Mouse (Mus musculus): ENCODE measurements around the gene Card19.

DNA sequence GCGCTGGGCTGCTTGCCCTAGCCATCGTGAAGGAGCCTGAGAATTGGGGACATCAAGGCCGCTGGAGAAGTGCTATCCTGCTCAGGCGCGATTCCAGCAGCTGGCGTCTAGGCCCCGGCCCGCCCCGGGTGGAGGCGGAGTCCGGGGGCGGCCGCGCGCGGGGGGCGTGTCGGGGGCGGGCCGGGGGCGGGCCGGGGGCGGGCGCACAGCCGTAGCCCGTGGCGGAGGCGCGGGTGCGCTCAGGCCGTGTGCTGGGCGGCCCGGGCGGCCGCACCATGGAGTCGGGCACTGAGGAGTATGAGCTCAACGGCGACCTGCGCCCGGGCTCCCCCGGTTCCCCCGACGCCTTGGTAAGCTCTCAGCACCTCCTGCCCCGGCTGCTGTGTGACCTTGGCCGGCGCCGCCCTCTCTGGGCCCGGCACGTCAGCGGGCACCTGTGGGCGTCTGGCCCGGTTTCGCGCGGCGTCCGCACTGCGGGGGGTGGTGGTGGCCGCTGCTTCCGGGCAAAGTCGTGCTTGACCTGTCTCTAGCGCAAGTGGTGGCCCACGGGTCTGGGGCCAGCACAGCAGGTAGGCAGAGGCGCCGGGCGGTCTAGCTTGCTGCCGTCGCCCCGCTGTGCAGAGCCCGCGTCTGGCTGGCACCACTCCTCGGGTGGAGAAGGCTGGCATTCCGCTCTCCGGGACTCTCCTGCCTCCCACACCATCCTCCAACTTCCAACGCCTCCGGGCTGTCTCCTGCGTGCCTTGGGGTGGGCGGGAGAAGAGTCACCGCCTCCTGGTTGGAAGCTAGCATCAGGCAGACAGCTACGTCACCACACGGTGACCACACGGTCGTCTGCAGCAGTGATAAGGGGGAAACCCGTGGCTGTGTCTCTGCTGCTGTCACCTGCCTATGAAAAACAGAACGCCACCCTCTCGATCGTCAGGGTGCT lies 28.3 kb downstream of the Card19 start, which contains the start of gene Ninj1:
- TF ChIP-seq CTCF (IDR thresholded peaks at IDR 0.05; ENCODE audit: low read depth) (no peak), EP300 (IDR thresholded peaks at IDR 0.05; ENCODE audit: low read depth) (no peak)

All from liver, embryonic 14.5 days (tissue).